Comparison of ENCODE assay signal across 14 mouse cellular contexts in genomic region chr1:158148035-158148434, GRCm38 (mm10).
"Had no signal": no experiment of that assay in that cellular context is flagged by ENCODE, and none has a peak within 500 bp of the region (broad histone marks: within the 10 kb centered on the region; RNA-seq: fewer than 3 reads in every experiment).

No protein-coding gene starts in this region.

- ATAC-seq: intestine, embryonic 15.5 days; liver, embryonic 12.5 days had no signal

- H3K27ac ChIP-seq: intestine, embryonic 15.5 days; kidney, embryonic 15.5 days; limb, embryonic 12.5 days; limb, embryonic 15.5 days; liver, embryonic 12.5 days; liver, embryonic 15.5 days; lung, embryonic 15.5 days; stomach, postnatal 0 days had no signal

- H3K36me3 ChIP-seq: intestine, embryonic 15.5 days; kidney, embryonic 15.5 days; limb, embryonic 12.5 days; limb, embryonic 15.5 days; liver, embryonic 12.5 days; liver, embryonic 15.5 days; lung, embryonic 15.5 days had no signal

- DNase-seq: lung, adult 18-20 months; lung, postnatal 36 days; thymus, adult 2 months; thymus, postnatal 14 days; thymus, postnatal 4 days had no signal

- H3K4me3 ChIP-seq: intestine, embryonic 15.5 days; kidney, embryonic 15.5 days; limb, embryonic 12.5 days; limb, embryonic 15.5 days; liver, embryonic 12.5 days; liver, embryonic 15.5 days; lung, embryonic 15.5 days; megakaryocyte, embryonic 14.5 days had no signal

- H3K4me1 ChIP-seq: intestine, embryonic 15.5 days; kidney, embryonic 15.5 days; limb, embryonic 15.5 days; liver, embryonic 12.5 days; liver, embryonic 15.5 days; lung, embryonic 15.5 days; megakaryocyte, embryonic 14.5 days had no signal

- H3K4me2 ChIP-seq: intestine, embryonic 15.5 days; kidney, embryonic 15.5 days; limb, embryonic 12.5 days; limb, embryonic 15.5 days; liver, embryonic 12.5 days; liver, embryonic 15.5 days; lung, embryonic 15.5 days had no signal

- H3K9me3 ChIP-seq: intestine, embryonic 15.5 days; kidney, embryonic 15.5 days; limb, embryonic 12.5 days; limb, embryonic 15.5 days; liver, embryonic 12.5 days; liver, embryonic 15.5 days; lung, embryonic 15.5 days; megakaryocyte, embryonic 14.5 days had no signal

- H3K27me3 ChIP-seq: intestine, embryonic 15.5 days; kidney, embryonic 15.5 days; limb, embryonic 12.5 days; limb, embryonic 15.5 days; liver, embryonic 12.5 days; liver, embryonic 15.5 days; lung, embryonic 15.5 days; megakaryocyte, embryonic 14.5 days had no signal

- H3K9ac ChIP-seq: intestine, embryonic 15.5 days; kidney, embryonic 15.5 days; limb, embryonic 12.5 days; limb, embryonic 15.5 days; liver, embryonic 12.5 days; liver, embryonic 15.5 days; lung, embryonic 15.5 days had no signal
